8 mouse cellular contexts compared by ENCODE assay signal in genomic region chr16:23988466-23989208, GRCm38 (mm10). TPM values are rescaled to one million over a fixed set of nuclear protein-coding genes. Genes with fewer than 3 reads are reported as not detected.
A peak's percentile ranks its signal among the peaks of the same experiment; 100 is the strongest.
DNase-seq lines count a peak whose midpoint lies in the region; ATAC-seq lines count a peak whose summit lies in the region.

Gene Gm37419 (plus strand): TSS chr16:23988482.
Gene Bcl6 (minus strand): TSS chr16:23988852.

- intact Hi-C loops in heart, postnatal 10 days (cut with DNase I): loop anchor here (1.0 to 10.0 kb wide), 5 partner anchors 405 to 746 kb away; partner anchors contain the start of gene Lpp

- H3K36me3 ChIP-seq in forebrain, embryonic 12.5 days (replicated peaks): no peaks in the 10 kb centered on the region
- no peaks in the 10 kb centered on the region for H3K36me3 ChIP-seq in liver, embryonic 15.5 days (replicated peaks)
- H3K36me3 ChIP-seq in neural tube, embryonic 11.5 days (ENCODE audit: control insufficient read depth, insufficient read depth, low read length): no peaks in the 10 kb centered on the region
- H3K36me3 ChIP-seq in stomach, embryonic 16.5 days (ENCODE audit: control insufficient read depth, insufficient read depth, low read length): no peaks in the 10 kb centered on the region

- H3K27me3 ChIP-seq in forebrain, embryonic 12.5 days: peaks cover 33% of the 10 kb centered on the region
- H3K27me3 ChIP-seq in liver, embryonic 15.5 days: peaks cover 99% of the 10 kb centered on the region
- peaks cover 22% of the 10 kb centered on the region for H3K27me3 ChIP-seq in neural tube, embryonic 11.5 days (ENCODE audit: control insufficient read depth, insufficient read depth, low read length)
- no peaks in the 10 kb centered on the region for H3K27me3 ChIP-seq in stomach, embryonic 16.5 days (ENCODE audit: control insufficient read depth, insufficient read depth, low read length)

- H3K9ac ChIP-seq in forebrain, embryonic 12.5 days: peak within 1 kb of the TSS; percentile 87
- H3K9ac ChIP-seq in liver, embryonic 15.5 days: peak within 1 kb of the TSS; percentile 79
- peak within 1 kb of the TSS; percentile 81 for H3K9ac ChIP-seq in neural tube, embryonic 11.5 days (ENCODE audit: low read length)
- peak within 1 kb of the TSS; percentile 98 for H3K9ac ChIP-seq in stomach, embryonic 16.5 days (ENCODE audit: low read length)

- H3K9me3 ChIP-seq in forebrain, embryonic 12.5 days: no peaks in the 10 kb centered on the region
- no peaks in the 10 kb centered on the region for H3K9me3 ChIP-seq in liver, embryonic 15.5 days (replicated peaks)
- H3K9me3 ChIP-seq in neural tube, embryonic 11.5 days (ENCODE audit: control insufficient read depth, low read length): no peaks in the 10 kb centered on the region
- H3K9me3 ChIP-seq in stomach, embryonic 16.5 days (replicated peaks; ENCODE audit: control insufficient read depth, low read length): no peaks in the 10 kb centered on the region

- peak within 1 kb of the TSS; percentile 73 for H3K4me3 ChIP-seq in forebrain, embryonic 12.5 days (replicated peaks)
- H3K4me3 ChIP-seq in liver, embryonic 15.5 days (replicated peaks): peak within 1 kb of the TSS; percentile 68
- peak within 1 kb of the TSS; percentile 70 for H3K4me3 ChIP-seq in neural tube, embryonic 11.5 days (ENCODE audit: low read depth, low read length)
- H3K4me3 ChIP-seq in stomach, embryonic 16.5 days (replicated peaks; ENCODE audit: low read length): peak within 1 kb of the TSS; percentile 84

- under 1% methylated on average over 68 of the region's 68 CpGs for WGBS in forebrain, embryonic 12.5 days
- WGBS in liver, embryonic 15.5 days (ENCODE audit: insufficient replicate concordance): under 1% methylated on average over 68 of the region's 68 CpGs
- under 1% methylated on average over 68 of the region's 68 CpGs for WGBS in neural tube, embryonic 11.5 days
- WGBS in stomach, embryonic 16.5 days: under 1% methylated on average over 68 of the region's 68 CpGs

- DNase-seq in CD4-positive, CD25-positive, alpha-beta regulatory T cell, adult 2 months (ENCODE audit: low read depth, low spot score): peak; percentile 93
- DNase-seq in c-Kit-positive CD71-positive TER-119-negative erythroid progenitor cells, embryonic 14.5 days (ENCODE audit: low read depth): peak; percentile 80
- DNase-seq in heart, postnatal 10 days: peak; percentile 92 to 93
- peak; percentile 86 to 93 for DNase-seq in kidney, postnatal 4 days
- DNase-seq in neural tube, embryonic 11.5 days (ENCODE audit: low spot score): peak; percentile 91

- H3K4me1 ChIP-seq in forebrain, embryonic 12.5 days: peaks cover 47% of the 10 kb centered on the region
- H3K4me1 ChIP-seq in liver, embryonic 15.5 days (replicated peaks): peaks cover 33% of the 10 kb centered on the region
- peaks cover 22% of the 10 kb centered on the region for H3K4me1 ChIP-seq in neural tube, embryonic 11.5 days (ENCODE audit: control insufficient read depth, insufficient read depth, low read length)
- H3K4me1 ChIP-seq in stomach, embryonic 16.5 days (ENCODE audit: control insufficient read depth, insufficient read depth, low read length): peaks cover 19% of the 10 kb centered on the region

- ATAC-seq in forebrain, embryonic 12.5 days (ENCODE audit: low FRiP score): peak; percentile 89
- peak; percentile 63 for ATAC-seq in liver, embryonic 15.5 days (ENCODE audit: insufficient read depth)
- ATAC-seq in neural tube, embryonic 11.5 days (ENCODE audit: insufficient read depth, low FRiP score, low TSS enrichment): peak; percentile 79
- ATAC-seq in stomach, embryonic 16.5 days (ENCODE audit: insufficient read depth, low FRiP score): peak; percentile 82

- peak within 1 kb of the TSS; percentile 98 for H3K27ac ChIP-seq in forebrain, embryonic 12.5 days
- peak within 1 kb of the TSS; percentile 92 for H3K27ac ChIP-seq in liver, embryonic 15.5 days (replicated peaks)
- peak within 1 kb of the TSS; percentile 96 for H3K27ac ChIP-seq in neural tube, embryonic 11.5 days (ENCODE audit: low read depth, low read length)
- peak within 1 kb of the TSS; percentile 98 for H3K27ac ChIP-seq in stomach, embryonic 16.5 days (ENCODE audit: low read length)

- peak within 1 kb of the TSS; percentile 95 for H3K4me2 ChIP-seq in forebrain, embryonic 12.5 days
- peak within 1 kb of the TSS; percentile 91 for H3K4me2 ChIP-seq in liver, embryonic 15.5 days
- peak within 1 kb of the TSS; percentile 95 for H3K4me2 ChIP-seq in neural tube, embryonic 11.5 days (ENCODE audit: low read depth)
- peak within 1 kb of the TSS; percentile 99 for H3K4me2 ChIP-seq in stomach, embryonic 16.5 days (ENCODE audit: low read depth, low read length)

RNA-seq across cellular contexts. Expression of gene Gm37419, which starts in this region (rescaled TPM):
- not detected in 2 replicates for polyA plus RNA-seq in forebrain, embryonic 12.5 days (2016; fragmentation: Nextera tagmentation; extraction: Ambion mirVana)
- total RNA-seq in heart, postnatal 10 days (2021): not detected
- not detected in 2 replicates for polyA plus RNA-seq in liver, embryonic 15.5 days (2015; fragmentation: Nextera tagmentation; extraction: Ambion mirVana)
- polyA plus RNA-seq in neural tube, embryonic 11.5 days (2014; fragmentation: Nextera tagmentation; extraction: Ambion mirVana): not detected in 2 replicates
- not detected in 2 replicates for polyA plus RNA-seq in stomach, embryonic 16.5 days (2015; fragmentation: Nextera tagmentation; extraction: Ambion mirVana)

RNA-seq across cellular contexts. Expression of gene Bcl6, which starts in this region (rescaled TPM):
- polyA plus RNA-seq in forebrain, embryonic 12.5 days (2016; fragmentation: Nextera tagmentation; extraction: Ambion mirVana): 0.40 and 0.42 TPM in 2 replicates
- 1 to 10 TPM; 4.8 to 9.4 TPM for total RNA-seq in heart, postnatal 10 days (2021)
- 0.25 and 0.33 TPM in 2 replicates for polyA plus RNA-seq in liver, embryonic 15.5 days (2015; fragmentation: Nextera tagmentation; extraction: Ambion mirVana)
- polyA plus RNA-seq in neural tube, embryonic 11.5 days (2014; fragmentation: Nextera tagmentation; extraction: Ambion mirVana): 0.14 and 0.16 TPM in 2 replicates
- polyA plus RNA-seq in stomach, embryonic 16.5 days (2015; fragmentation: Nextera tagmentation; extraction: Ambion mirVana): 1.3 and 1.5 TPM in 2 replicates

Comparison
In these comparisons a context has a peak if more than half of its experiments do, and no peak if none do; other contexts are left out.
1. Peak in every context shown above with its lines: DNase-seq, ATAC-seq, H3K4me3 ChIP-seq and H3K27ac ChIP-seq.
2. Peak in ATAC-seq, H3K4me3 ChIP-seq, H3K27ac ChIP-seq, H3K9ac ChIP-seq and H3K4me2 ChIP-seq in forebrain, embryonic 12.5 days; RNA of the genes that start here not detected or under 1 TPM.
3. Peak in ATAC-seq, H3K4me3 ChIP-seq, H3K27ac ChIP-seq, H3K9ac ChIP-seq and H3K4me2 ChIP-seq in liver, embryonic 15.5 days; RNA of the genes that start here not detected or under 1 TPM.
4. Peak in DNase-seq, ATAC-seq, H3K4me3 ChIP-seq, H3K27ac ChIP-seq, H3K9ac ChIP-seq and H3K4me2 ChIP-seq in neural tube, embryonic 11.5 days; RNA of the genes that start here not detected or under 1 TPM.